In the genomic region with DNA sequence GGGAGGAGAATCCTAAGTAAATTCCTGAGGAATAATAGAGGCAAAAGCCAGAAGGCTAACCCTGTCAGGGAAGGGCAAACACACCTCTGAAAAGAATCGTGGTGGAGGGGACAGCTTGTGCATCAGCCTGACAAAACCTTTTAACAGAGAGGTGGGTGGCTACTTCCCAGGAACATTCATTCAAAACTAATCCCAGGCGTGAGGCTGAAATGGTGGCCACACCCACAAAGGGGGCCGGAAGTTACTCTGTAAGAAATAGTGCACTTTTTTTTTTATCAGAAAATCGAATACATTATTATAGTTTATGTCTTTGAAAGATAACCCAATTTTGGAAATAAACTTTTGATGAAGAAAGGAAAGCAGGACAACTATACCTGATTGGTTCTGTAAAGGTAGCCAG, we compare ENCODE assay signal across 16 mouse cellular contexts.
"Had no signal": no experiment of that assay in that cellular context is flagged by ENCODE, and none has a peak within 500 bp of the region (broad histone marks: within the 10 kb centered on the region; RNA-seq: fewer than 3 reads in every experiment).

No protein-coding gene starts in this region.

- H3K9me3 ChIP-seq: limb, embryonic 12.5 days; lung, embryonic 15.5 days; megakaryocyte, embryonic 14.5 days; midbrain, embryonic 15.5 days; neural tube, embryonic 12.5 days had no signal

- H3K27me3 ChIP-seq: limb, embryonic 12.5 days; lung, embryonic 15.5 days; megakaryocyte, embryonic 14.5 days; midbrain, embryonic 15.5 days; neural tube, embryonic 12.5 days had no signal

- H3K9ac ChIP-seq: limb, embryonic 12.5 days; lung, embryonic 15.5 days; midbrain, embryonic 15.5 days; neural tube, embryonic 12.5 days had no signal

- ATAC-seq: midbrain, embryonic 15.5 days had no signal

- H3K4me1 ChIP-seq: midbrain, embryonic 15.5 days; neural tube, embryonic 12.5 days had no signal

- H3K4me2 ChIP-seq: limb, embryonic 12.5 days; lung, embryonic 15.5 days; midbrain, embryonic 11.5 days; midbrain, embryonic 15.5 days; neural tube, embryonic 12.5 days had no signal

- DNase-seq: kidney, adult 8-10 months; kidney, postnatal 36 days; layer of hippocampus, adult 9-11 months; layer of hippocampus, postnatal 36 days; lung, postnatal 14 days; right cerebral cortex, postnatal 4 days; spleen, adult 18-20 months; thymus, postnatal 4 days had no signal

- H3K27ac ChIP-seq: kidney, postnatal 0 days; limb, embryonic 12.5 days; lung, embryonic 15.5 days; macrophage; midbrain, embryonic 15.5 days; neural tube, embryonic 12.5 days had no signal

- H3K36me3 ChIP-seq: limb, embryonic 12.5 days; lung, embryonic 15.5 days; midbrain, embryonic 15.5 days; neural tube, embryonic 12.5 days had no signal

- H3K4me3 ChIP-seq: limb, embryonic 12.5 days; lung, embryonic 15.5 days; megakaryocyte, embryonic 14.5 days; midbrain, embryonic 15.5 days; neural tube, embryonic 12.5 days had no signal
